Mouse (Mus musculus) MEL (cell line): ENCODE results near the gene Npw. TPM values are rescaled to one million over a fixed set of nuclear protein-coding genes. Genes with fewer than 3 reads are reported as not detected.

Experiments used
- DNase-seq: peaks from one replicate; pipeline ENCODE4 v3.0.0; 2011; ENCODE audit warnings: low read depth, low spot score
- H3K27ac ChIP-seq: 2 replicates; pipeline ENCODE4 v1.5.1; 2012; ENCODE audit warnings: low read depth, mild to moderate bottlenecking, control low read depth, low read length, moderate library complexity; ENCODE audit not compliant: control insufficient read depth
- H3K27me3 ChIP-seq, 2 experiments: fragments of 150-350 bp in 1 of 2; sonication (generic) in 1 of 2; 2 replicates each; pipeline ENCODE4 v1.6.1; 2012; ENCODE audit warnings: low read length in 2 of 2, mild to moderate bottlenecking in 2 of 2, improper control_type of control experiment in 1 of 2, moderate library complexity in 1 of 2; ENCODE audit not compliant: insufficient read depth in 2 of 2, control insufficient read depth in 1 of 2
- H3K36me3 ChIP-seq, 2 experiments: 2 replicates each; pipeline ENCODE4 v1.6.1; 2012 to 2014; ENCODE audit warnings: low read length in 2 of 2, improper control_type of control experiment in 1 of 2, inconsistent platforms in 1 of 2, mild to moderate bottlenecking in 1 of 2; ENCODE audit not compliant: insufficient read depth in 2 of 2, control insufficient read depth in 1 of 2
- H3K4me1 ChIP-seq, 2 experiments: fragments of 150-350 bp in 1 of 2; sonication (generic) in 1 of 2; 2 replicates each; pipeline ENCODE4 v1.6.1; 2012; ENCODE audit warnings: low read length in 2 of 2, improper control_type of control experiment in 1 of 2, mild to moderate bottlenecking in 1 of 2; ENCODE audit not compliant: insufficient read depth in 2 of 2, control insufficient read depth in 1 of 2
- H3K4me3 ChIP-seq, 2 experiments: fragments of 150-350 bp in 1 of 2; sonication (generic) in 1 of 2; 2 replicates each; pipeline ENCODE4 v1.5.1; 2012; ENCODE audit warnings: low read depth in 2 of 2, low read length in 2 of 2, mild to moderate bottlenecking in 2 of 2, moderate library complexity in 2 of 2, control low read depth in 1 of 2, improper control_type of control experiment in 1 of 2; ENCODE audit not compliant: control insufficient read depth in 1 of 2, insufficient read depth in 1 of 2
- H3K79me2 ChIP-seq: 2 replicates; pipeline ENCODE4 v1.6.1; 2012; ENCODE audit warnings: mild to moderate bottlenecking, low read length, moderate library complexity; ENCODE audit not compliant: control insufficient read depth, poor library complexity, insufficient read depth
- H3K9ac ChIP-seq: 2 replicates; pipeline ENCODE4 v1.6.1; 2012; ENCODE audit warnings: low read depth, mild to moderate bottlenecking, control low read depth, low read length, moderate library complexity; ENCODE audit not compliant: control insufficient read depth, poor library complexity, severe bottlenecking
- H3K9me3 ChIP-seq: fragments of 150-350 bp; sonication (generic); replicated peaks from 2 replicates; pipeline ENCODE4 v1.6.1; 2012; ENCODE audit warnings: mild to moderate bottlenecking, low read length, improper control_type of control experiment, moderate library complexity; ENCODE audit not compliant: insufficient read depth
- BHLHE40 ChIP-seq: IDR thresholded peaks from 2 replicates; pipeline ENCODE4 v1.6.1; 2012; ENCODE audit warnings: low read depth, mild to moderate bottlenecking, inconsistent platforms, low read length, improper control_type of control experiment, borderline replicate concordance
- CHD2 ChIP-seq: IDR thresholded peaks from 2 replicates; pipeline ENCODE4 v1.6.1; 2011; ENCODE audit warnings: low read length, improper control_type of control experiment
- E2F4 ChIP-seq: IDR thresholded peaks from 2 replicates; pipeline ENCODE4 v1.6.1; 2011; ENCODE audit warnings: low read depth, low read length, improper control_type of control experiment, borderline replicate concordance
- ELF1 ChIP-seq: IDR thresholded peaks from 2 replicates; pipeline ENCODE4 v1.6.1; 2014; ENCODE audit warnings: low read depth, mild to moderate bottlenecking, inconsistent platforms, low read length, improper control_type of control experiment, moderate library complexity
- EP300 ChIP-seq, 2 experiments: IDR thresholded peaks; 2 replicates each; pipeline ENCODE4 v1.6.1; 2011; ENCODE audit warnings: improper control_type of control experiment in 2 of 2, low read length in 2 of 2, low read depth in 1 of 2, mild to moderate bottlenecking in 1 of 2
- JUND ChIP-seq: IDR thresholded peaks from 2 replicates; pipeline ENCODE4 v1.6.1; 2011; ENCODE audit warnings: low read depth, mild to moderate bottlenecking, improper control_type of control experiment, low read length
- KAT2A ChIP-seq: conservative IDR thresholded peaks from 2 replicates; pipeline ENCODE4 v1.6.1; 2012; ENCODE audit warnings: low read depth, low read length, improper control_type of control experiment, inconsistent platforms
- MAFK ChIP-seq: IDR thresholded peaks from 2 replicates; pipeline ENCODE4 v1.6.1; 2011; ENCODE audit warnings: low read depth, mild to moderate bottlenecking, low read length, improper control_type of control experiment, borderline replicate concordance
- MAX ChIP-seq: IDR thresholded peaks from 2 replicates; pipeline ENCODE4 v1.6.1; 2011; ENCODE audit warnings: low read length, improper control_type of control experiment
- MXI1 ChIP-seq: IDR thresholded peaks from 2 replicates; pipeline ENCODE4 v1.6.1; 2011; ENCODE audit warnings: mild to moderate bottlenecking, low read depth, low read length, improper control_type of control experiment
- MYB ChIP-seq: IDR thresholded peaks from 2 replicates; pipeline ENCODE4 v1.6.1; 2011; ENCODE audit warnings: mild to moderate bottlenecking, low read depth, low read length, improper control_type of control experiment
- MYC ChIP-seq: IDR thresholded peaks from 2 replicates; pipeline ENCODE4 v1.6.1; 2011; ENCODE audit warnings: low read depth, mild to moderate bottlenecking, low read length, improper control_type of control experiment, moderate library complexity
- NELFE ChIP-seq: IDR thresholded peaks from 2 replicates; pipeline ENCODE4 v1.6.1; 2011; ENCODE audit warnings: low read depth, low read length, improper control_type of control experiment
- POLR2A ChIP-seq, 2 experiments: IDR thresholded peaks; 2 replicates each; pipeline ENCODE4 v1.6.1; 2011 to 2012; ENCODE audit warnings: low read length in 2 of 2, mild to moderate bottlenecking in 2 of 2, control low read depth in 1 of 2, improper control_type of control experiment in 1 of 2, low read depth in 1 of 2, moderate library complexity in 1 of 2; ENCODE audit not compliant: control insufficient read depth in 1 of 2, insufficient read depth in 1 of 2, poor library complexity in 1 of 2
- POLR2AphosphoS2 ChIP-seq: IDR thresholded peaks from 2 replicates; pipeline ENCODE4 v1.6.1; 2011; ENCODE audit warnings: low read length, improper control_type of control experiment
- RCOR1 ChIP-seq: IDR thresholded peaks from 2 replicates; pipeline ENCODE4 v1.6.1; 2012; ENCODE audit warnings: low read depth, mild to moderate bottlenecking, inconsistent platforms, low read length, improper control_type of control experiment
- SMC3 ChIP-seq: IDR thresholded peaks from 2 replicates; pipeline ENCODE4 v1.6.1; 2011; ENCODE audit warnings: low read depth, low read length, improper control_type of control experiment
- TAL1 ChIP-seq: IDR thresholded peaks from 2 replicates; pipeline ENCODE4 v1.6.1; 2012; ENCODE audit warnings: mild to moderate bottlenecking, inconsistent platforms, low read length, moderate library complexity, mixed read lengths
- TBP ChIP-seq: IDR thresholded peaks from 2 replicates; pipeline ENCODE4 v1.8.0; 2011; ENCODE audit warnings: low read depth, low read length, improper control_type of control experiment
- USF1 ChIP-seq: IDR thresholded peaks from 2 replicates; pipeline ENCODE4 v1.6.1; 2014; ENCODE audit warnings: low read depth, mild to moderate bottlenecking, inconsistent platforms, low read length, improper control_type of control experiment, moderate library complexity
- ZNF384 ChIP-seq: IDR thresholded peaks from 2 replicates; pipeline ENCODE4 v1.6.1; 2012; ENCODE audit warnings: low read depth, mild to moderate bottlenecking, inconsistent platforms, low read length, improper control_type of control experiment
- polyA plus RNA-seq, 2 experiments: library from polyadenylated mRNA; stranded (reverse) in 1 of 2; unstranded in 1 of 2; fragments of >175 nt in 1 of 2; fragments of >200 nt in 1 of 2; gene quantifications; 2 replicates each; pipeline versions ENCODE4 v1.2.1 to v1.2.4; 2012; ENCODE audit warnings: low replicate concordance in 2 of 2, low read depth in 1 of 2; ENCODE audit not compliant: insufficient read length in 2 of 2, insufficient read depth in 1 of 2, missing spikeins in 1 of 2
- total RNA-seq: library from RNA; depleted of rRNA; stranded (reverse); fragments of 300-350 nt; gene quantifications from 2 replicates; pipeline ENCODE4 v1.2.3, GENCODE M21; 2012

Gene Npw
- total and polyA plus RNA-seq, 3 experiments, result not detected

DNA sequence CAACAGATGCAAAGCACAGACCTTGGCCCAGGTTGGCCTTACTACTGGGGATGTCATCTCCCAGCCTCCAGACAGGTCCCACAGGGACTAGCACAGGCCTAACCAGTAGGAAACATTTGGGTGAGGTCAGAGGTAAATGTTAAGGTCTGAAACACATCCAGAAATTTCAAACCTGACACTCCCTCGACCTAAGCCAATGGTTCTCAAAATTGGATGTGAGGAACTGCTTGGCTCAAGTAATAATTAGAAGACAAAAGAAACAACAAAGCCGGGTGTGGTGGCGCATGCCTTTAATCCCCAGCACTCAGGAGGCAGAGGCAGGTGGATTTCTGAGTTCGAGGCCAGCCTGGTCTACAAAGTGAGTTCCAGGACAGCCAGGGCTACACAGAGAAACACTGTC, 11.9 kb downstream of the Npw start:
- H3K27me3 ChIP-seq, result peaks cover 11 to 19% of the 10 kb centered on the region in 2 experiments
- no peak overlapping the region for H3K27ac ChIP-seq
- H3K9ac ChIP-seq, result no peak overlapping the region
- no peaks in the 10 kb centered on the region for H3K4me1 ChIP-seq
- H3K36me3 ChIP-seq, result no peaks in the 10 kb centered on the region
- no peak overlapping the region for H3K4me3 ChIP-seq
- H3K79me2 ChIP-seq, result no peaks in the 10 kb centered on the region
- DNase-seq, result no peak
- no peaks in the 10 kb centered on the region for H3K9me3 ChIP-seq
- TF ChIP-seq JUND (no peak), MYB (no peak), USF1 (no peak), MAFK (no peak), ZNF384 (no peak), MXI1 (no peak), RCOR1 (no peak), TAL1 (no peak), POLR2AphosphoS2 (no peak), SMC3 (no peak), KAT2A (no peak), ELF1 (no peak), BHLHE40 (no peak), NELFE (no peak), EP300 (IDR thresholded peaks at IDR 0.05; ENCODE audit: low read depth in 1 of 2, low read length in 2 of 2) (no peak), MAX (no peak), POLR2A (IDR thresholded peaks at IDR 0.05; ENCODE audit: control insufficient read depth in 1 of 2, insufficient read depth in 1 of 2, low read depth in 1 of 2, low read length in 2 of 2, poor library complexity in 1 of 2) (no peak)

DNA sequence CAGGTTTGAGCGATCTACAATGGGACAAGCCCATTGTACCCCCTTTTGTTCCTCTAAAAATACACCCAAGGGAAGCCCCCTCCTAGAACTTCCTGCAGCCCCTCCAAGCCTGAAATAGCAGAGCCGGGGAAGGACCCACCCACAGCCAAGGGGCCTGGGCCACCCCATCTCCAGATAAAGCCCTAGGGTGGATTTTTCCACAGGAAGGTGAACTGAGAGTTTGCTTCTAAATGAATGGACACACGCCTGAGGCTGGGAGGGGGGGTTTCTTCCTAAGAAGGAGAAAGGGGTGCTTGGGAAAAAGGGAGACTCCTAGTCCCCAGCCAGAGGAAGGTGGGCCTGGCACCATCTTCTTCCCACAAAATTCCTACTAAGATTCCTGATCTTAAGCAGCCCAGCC, 12.3 kb downstream of the Npw start:
- Histone ChIP-seq H3K36me3 (no peaks in the 10 kb centered on the region), H3K27ac (no peak overlapping the region)

More for the DNA sequence above, 12.3 kb downstream of the Npw start:
- no peaks in the 10 kb centered on the region for H3K9me3 ChIP-seq
- no peak overlapping the region for H3K9ac ChIP-seq
- no peak overlapping the region for H3K4me3 ChIP-seq
- H3K27me3 ChIP-seq, result peaks cover 8 to 16% of the 10 kb centered on the region in 2 experiments
- H3K4me1 ChIP-seq, result no peaks in the 10 kb centered on the region
- H3K79me2 ChIP-seq, result no peaks in the 10 kb centered on the region
- TF ChIP-seq ELF1 (no peak), EP300 (IDR thresholded peaks at IDR 0.05; ENCODE audit: low read depth in 1 of 2, low read length in 2 of 2) (no peak), MYC (no peak), USF1 (no peak), CHD2 (no peak), E2F4 (no peak), TBP (no peak)
- no peak for DNase-seq
